Mouse (Mus musculus) midbrain, embryonic 16.5 days (tissue): ENCODE measurements around the gene Cd55. TPM values are rescaled to one million over a fixed set of nuclear protein-coding genes. Genes with fewer than 3 reads are reported as not detected.

Experiments
- ATAC-seq: fragments of 200-750 bp; cut with Nextera tagmentation; 2 replicates; pipeline ENCODE4 v1.8.0; 2017; ENCODE audit warnings: moderate TSS enrichment
- H3K27ac ChIP-seq: fragments of 300-500 bp; sonication (generic); 2 replicates; pipeline ENCODE4 v1.5.1; 2014; ENCODE audit warnings: mild to moderate bottlenecking, low read length, mixed read lengths
- H3K27me3 ChIP-seq: fragments of 300-500 bp; sonication (generic); 2 replicates; pipeline ENCODE4 v1.6.1; 2014; ENCODE audit warnings: low read depth, low read length, mixed read lengths; ENCODE audit not compliant: control insufficient read depth, insufficient read depth
- H3K36me3 ChIP-seq: fragments of 300-500 bp; sonication (generic); 2 replicates; pipeline ENCODE4 v1.6.1; 2014; ENCODE audit warnings: mild to moderate bottlenecking, low read length, moderate library complexity, mixed read lengths; ENCODE audit not compliant: control insufficient read depth, insufficient read depth
- H3K4me1 ChIP-seq: fragments of 300-500 bp; sonication (generic); 2 replicates; pipeline ENCODE4 v1.6.1; 2014; ENCODE audit warnings: mild to moderate bottlenecking, low read length, mixed read lengths; ENCODE audit not compliant: control insufficient read depth, insufficient read depth
- H3K4me2 ChIP-seq: fragments of 300-500 bp; sonication (generic); 2 replicates; pipeline ENCODE4 v1.6.1; 2014; ENCODE audit warnings: mild to moderate bottlenecking, low read length, mixed read lengths
- H3K4me3 ChIP-seq: fragments of 300-500 bp; sonication (generic); 2 replicates; pipeline ENCODE4 v1.5.1; 2014; ENCODE audit warnings: low read depth, mild to moderate bottlenecking, low read length, moderate library complexity, mixed read lengths
- H3K9ac ChIP-seq: fragments of 300-500 bp; sonication (generic); 2 replicates; pipeline ENCODE4 v1.6.1; 2014; ENCODE audit warnings: low read depth, low read length, mixed read lengths
- H3K9me3 ChIP-seq: fragments of 300-500 bp; sonication (generic); replicated peaks from 2 replicates; pipeline ENCODE4 v1.6.1; 2014; ENCODE audit warnings: mild to moderate bottlenecking, low read length, mixed read lengths; ENCODE audit not compliant: control insufficient read depth, poor library complexity, severe bottlenecking
- WGBS: fragments of 180-500 bp; shearing (Covaris S2); extraction: QIAGEN DNeasy Blood & Tissue Kit; methylation state at CpG from one replicate; pipeline ENCODE4 v1.1.7; 2014; 5-methylcytosine and 5-hydroxymethylcytosine counted together
- polyA plus RNA-seq: library from polyadenylated mRNA; unstranded; fragments of >200 nt; fragmentation: Nextera tagmentation; extraction: Ambion mirVana; gene quantifications from 2 replicates; pipeline ENCODE4 v1.2.1, GENCODE M21; 2015

Cd55 gene
- polyA plus RNA-seq, 1 experiment from 2014 or later, result 15.5 TPM

DNA sequence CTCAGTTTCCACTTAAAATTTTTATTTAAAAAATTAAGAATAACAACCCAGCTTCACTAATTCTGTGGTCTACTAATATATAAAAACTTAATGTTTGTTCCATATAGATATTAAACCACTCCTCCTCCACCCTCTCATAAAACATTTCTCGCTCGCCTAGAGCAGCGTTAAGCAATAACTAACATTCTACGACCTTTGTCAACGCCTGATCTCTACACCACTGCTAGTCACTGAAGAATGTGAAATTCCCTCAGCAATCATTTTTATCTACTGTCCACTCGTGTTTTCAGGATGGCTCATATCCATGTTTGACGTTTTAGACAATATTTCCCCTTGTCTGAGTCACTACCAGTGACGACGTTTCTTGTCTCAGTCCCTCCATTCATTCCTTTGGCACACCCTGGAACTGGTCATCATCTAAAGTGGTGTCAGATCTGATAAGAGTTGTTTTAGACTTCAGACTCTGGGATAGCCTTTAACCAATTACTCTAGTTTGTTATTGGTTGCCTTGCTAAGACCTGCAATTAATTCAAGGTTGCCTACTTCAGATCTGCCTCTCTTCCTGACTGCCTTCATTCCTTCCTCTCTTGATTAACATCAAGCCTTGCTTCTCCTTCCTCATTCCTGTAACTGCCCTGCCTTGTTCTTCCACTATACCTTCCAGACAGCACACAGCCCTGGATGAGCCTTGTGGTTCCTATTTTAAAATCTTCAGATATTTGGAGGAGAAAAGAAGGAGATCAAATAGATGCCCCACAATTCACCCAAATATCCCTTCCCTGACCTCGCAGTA lies 23.5 kb upstream of the Cd55 start:
- H3K36me3 ChIP-seq, result no peaks in the 10 kb centered on the region
- H3K4me2 ChIP-seq, result no peak overlapping the region
- no peak overlapping the region for H3K9ac ChIP-seq
- no peaks in the 10 kb centered on the region for H3K27me3 ChIP-seq
- H3K9me3 ChIP-seq, result peaks cover 3% of the 10 kb centered on the region; the same call in 1 of the 2 replicates
- no peak for ATAC-seq
- H3K4me3 ChIP-seq, result no peak overlapping the region
- no peaks in the 10 kb centered on the region for H3K4me1 ChIP-seq
- 89% methylated on average over 10 of the region's 10 CpGs for WGBS
- H3K27ac ChIP-seq, result no peak overlapping the region

DNA sequence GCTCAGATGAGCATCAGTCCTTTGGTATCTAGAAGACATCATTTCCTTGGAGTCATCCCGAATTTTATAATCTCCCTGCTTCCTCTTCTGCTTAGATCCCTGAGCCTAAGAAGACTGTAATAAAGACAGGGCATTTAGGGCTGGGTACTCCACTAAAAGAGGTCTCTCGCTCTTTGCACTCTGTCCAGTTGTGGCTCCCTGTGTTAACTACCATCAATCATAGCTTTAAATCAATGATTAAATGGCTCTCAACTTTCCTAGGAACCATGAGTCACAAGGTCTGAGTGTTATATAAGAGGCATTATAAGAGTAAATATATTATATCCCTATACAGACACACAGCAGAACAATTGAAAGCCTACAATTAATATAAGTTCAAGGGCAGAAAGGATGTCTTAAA lies 22.8 kb upstream of the Cd55 start:
- ATAC-seq, result no peak
- Histone ChIP-seq H3K9ac (no peak overlapping the region), H3K4me2 (no peak overlapping the region), H3K4me1 (no peaks in the 10 kb centered on the region), H3K4me3 (no peak overlapping the region), H3K9me3 (no peaks in the 10 kb centered on the region; the same call in 1 of the 2 replicates), H3K27me3 (no peaks in the 10 kb centered on the region), H3K36me3 (no peaks in the 10 kb centered on the region), H3K27ac (no peak overlapping the region)
- whole genome bisulfite sequencing, result 80% methylated on average over 2 of the region's 2 CpGs

DNA sequence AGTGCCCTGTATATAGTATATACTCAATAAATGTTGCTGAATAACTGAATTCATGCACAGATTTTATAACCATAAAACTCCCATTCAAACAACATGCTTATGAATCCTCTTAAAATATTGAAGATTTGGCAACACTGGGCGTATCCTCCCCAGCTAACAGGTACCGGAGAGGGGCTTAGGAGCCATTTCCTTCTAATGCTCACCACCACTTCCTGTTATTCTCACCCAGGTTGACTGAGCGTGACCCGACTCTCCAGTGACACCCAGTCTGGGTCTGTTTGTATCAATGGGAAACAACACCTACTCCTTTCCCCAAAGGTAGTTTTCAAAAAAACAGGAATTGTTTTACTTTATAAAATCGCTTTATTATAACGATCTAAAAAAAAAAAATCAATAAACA lies 12.4 kb upstream of the Cd55 start:
- Histone ChIP-seq H3K4me2 (no peak overlapping the region), H3K27me3 (no peaks in the 10 kb centered on the region), H3K36me3 (no peaks in the 10 kb centered on the region), H3K9me3 (no peaks in the 10 kb centered on the region), H3K4me1 (no peaks in the 10 kb centered on the region), H3K27ac (no peak overlapping the region), H3K4me3 (no peak overlapping the region), H3K9ac (no peak overlapping the region)
- ATAC-seq, result no peak
- WGBS, result 93% methylated on average over 6 of the region's 6 CpGs

DNA sequence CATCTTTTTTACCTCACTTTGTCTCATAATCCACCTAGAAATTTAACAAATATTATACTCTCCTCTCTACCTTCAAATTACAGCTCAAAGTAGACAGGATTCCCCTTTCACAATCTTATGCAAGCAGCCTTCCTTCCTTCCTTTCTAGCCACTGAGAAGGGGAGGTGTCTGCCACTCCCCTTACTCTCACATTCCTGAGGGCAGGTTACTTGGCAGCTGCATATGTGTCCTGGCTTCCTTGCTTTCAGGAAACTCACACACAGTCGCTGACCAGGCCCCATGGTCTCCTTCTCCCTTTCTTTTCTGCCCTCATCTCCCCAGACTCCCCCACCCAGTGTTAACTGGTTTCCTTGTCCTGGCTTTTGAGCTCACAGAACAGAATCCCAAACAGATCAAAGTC lies 11.7 kb upstream of the Cd55 start:
- ATAC-seq, result no peak
- WGBS, result 30% methylated on average over 1 of the region's 1 CpGs
- no peaks in the 10 kb centered on the region for H3K27me3 ChIP-seq

DNA sequence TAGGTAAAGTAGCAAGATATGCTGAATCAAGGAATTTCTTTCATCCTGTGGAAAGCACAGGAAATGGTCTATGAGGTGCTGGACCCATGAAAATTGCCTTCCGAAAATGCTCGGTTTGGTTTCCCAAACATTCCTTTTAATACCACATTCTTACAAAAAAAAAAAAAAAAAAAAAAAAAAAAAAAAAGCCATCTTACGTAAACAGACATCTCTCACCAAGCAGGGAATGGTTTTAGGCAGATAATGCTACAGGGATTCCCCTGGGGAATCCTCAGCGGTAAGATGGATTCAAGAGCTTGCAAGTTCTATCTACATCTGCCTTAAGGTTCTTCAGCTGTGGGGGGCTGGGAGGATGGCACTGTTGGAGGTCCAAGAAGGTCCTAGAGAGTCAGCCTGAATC lies 7.5 kb upstream of the Cd55 start:
- Histone ChIP-seq H3K4me1 (no peaks in the 10 kb centered on the region), H3K36me3 (no peaks in the 10 kb centered on the region), H3K4me2 (no peak overlapping the region), H3K27ac (no peak overlapping the region), H3K4me3 (no peak overlapping the region), H3K9ac (no peak overlapping the region), H3K9me3 (no peaks in the 10 kb centered on the region), H3K27me3 (no peaks in the 10 kb centered on the region)
- ATAC-seq, result no peak
- WGBS, result 94% methylated on average over 4 of the region's 4 CpGs

More for the DNA sequence above, 11.7 kb upstream of the Cd55 start:
- Histone ChIP-seq H3K9ac (no peak overlapping the region), H3K27ac (no peak overlapping the region), H3K4me3 (no peak overlapping the region), H3K4me2 (no peak overlapping the region), H3K9me3 (no peaks in the 10 kb centered on the region), H3K36me3 (no peaks in the 10 kb centered on the region), H3K4me1 (no peaks in the 10 kb centered on the region)

DNA sequence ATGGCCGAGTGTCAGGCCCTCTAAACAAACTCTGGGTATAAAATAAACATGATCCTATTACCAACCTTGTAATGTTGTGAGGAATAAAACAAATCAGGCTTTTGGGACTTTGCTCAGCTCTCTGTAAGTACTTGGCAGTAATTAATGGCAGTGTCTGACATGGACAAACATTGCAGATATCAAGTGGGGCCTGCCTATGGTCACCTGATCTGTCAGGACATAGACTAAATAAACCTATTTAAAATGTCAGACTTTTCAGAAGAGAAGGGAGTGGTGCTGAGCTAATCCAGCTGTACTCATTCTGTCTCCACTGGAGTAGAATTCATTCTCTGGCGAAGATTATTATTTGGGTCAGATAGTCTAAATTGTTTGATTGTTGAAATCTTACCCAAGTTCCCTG lies 4.9 kb upstream of the Cd55 start:
- Histone ChIP-seq H3K27me3 (no peaks in the 10 kb centered on the region), H3K4me2 (no peak overlapping the region), H3K27ac (no peak overlapping the region), H3K9me3 (no peaks in the 10 kb centered on the region), H3K4me3 (no peak overlapping the region), H3K36me3 (no peaks in the 10 kb centered on the region), H3K9ac (no peak overlapping the region), H3K4me1 (no peaks in the 10 kb centered on the region; the same call in 1 of the 2 replicates)
- 78% methylated on average over 2 of the region's 2 CpGs for WGBS
- no peak for ATAC-seq

DNA sequence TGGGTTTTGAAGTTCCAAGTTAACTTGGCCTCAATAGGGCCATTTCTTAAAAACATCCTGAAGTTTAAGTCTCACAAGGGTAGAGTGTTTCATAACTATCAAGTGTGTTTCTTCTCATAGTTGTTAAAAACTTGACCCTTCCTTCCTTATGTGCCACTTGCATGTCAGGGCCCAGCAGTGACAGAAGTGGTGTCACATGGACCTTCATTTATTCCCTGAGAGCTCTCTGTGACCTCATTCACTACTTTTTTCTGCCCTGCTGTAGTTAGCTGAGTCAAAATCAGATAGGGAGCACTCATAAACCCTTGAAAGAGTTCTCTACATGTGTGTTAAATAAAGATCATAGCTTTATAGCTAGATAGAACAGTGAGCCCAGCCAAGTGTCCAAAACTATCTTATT lies 1.6 kb upstream of the Cd55 start:
- Histone ChIP-seq H3K4me2 (no peak overlapping the region), H3K4me3 (no peak overlapping the region), H3K27ac (no peak overlapping the region), H3K36me3 (no peaks in the 10 kb centered on the region), H3K9me3 (no peaks in the 10 kb centered on the region), H3K27me3 (no peaks in the 10 kb centered on the region), H3K4me1 (no peaks in the 10 kb centered on the region; the same call in 1 of the 2 replicates), H3K9ac (no peak overlapping the region)
- no peak for ATAC-seq

DNA sequence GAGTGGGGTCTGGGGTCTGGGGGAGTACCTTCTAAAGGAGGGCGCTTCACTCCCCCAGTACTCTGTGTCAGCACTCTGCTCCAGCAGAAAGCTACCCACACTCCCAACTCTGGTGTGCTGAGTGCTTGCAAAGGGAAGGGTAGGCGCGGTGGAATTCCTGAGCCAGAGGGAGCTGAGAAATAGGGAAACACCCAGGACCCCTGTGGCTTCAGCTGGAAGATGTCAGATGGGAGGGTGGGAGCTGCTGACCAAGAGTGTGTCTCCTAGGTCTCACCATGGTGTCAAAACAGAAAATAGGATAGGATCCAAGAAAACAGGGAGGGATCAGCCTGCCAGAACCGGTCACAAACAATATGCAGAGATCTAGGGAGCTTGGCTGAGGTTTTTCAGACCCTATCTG lies 323 bp upstream of the Cd55 start:
- peak; percentile 93 for ATAC-seq
- 7% methylated on average over 4 of the region's 4 CpGs for WGBS

DNA sequence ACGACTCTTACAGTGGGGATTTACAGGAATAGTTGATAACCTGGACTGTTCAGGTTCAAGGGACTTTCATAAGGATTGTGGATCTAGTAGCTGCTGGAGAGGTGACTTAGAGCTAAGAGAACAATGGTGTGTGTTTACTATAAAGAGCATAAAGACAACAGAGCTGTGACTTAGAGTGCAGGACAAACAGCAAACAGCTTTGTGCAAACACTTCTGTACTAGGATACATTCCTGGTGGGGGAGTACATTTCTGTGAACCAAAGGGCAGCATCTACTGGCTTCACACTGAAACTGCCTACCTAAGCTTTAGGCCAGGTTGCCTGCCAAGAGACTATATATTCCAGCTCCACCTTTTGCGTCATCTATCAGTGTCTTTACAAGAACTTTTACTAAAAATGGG lies 7.4 kb downstream of the Cd55 start:
- Histone ChIP-seq H3K4me2 (no peak overlapping the region), H3K4me3 (no peak overlapping the region)

More for the DNA sequence above, 323 bp upstream of the Cd55 start:
- H3K9me3 ChIP-seq, result no peaks in the 10 kb centered on the region
- H3K27me3 ChIP-seq, result no peaks in the 10 kb centered on the region
- H3K4me1 ChIP-seq, result no peaks in the 10 kb centered on the region; the same call in 1 of the 2 replicates
- H3K27ac ChIP-seq, result peak overlapping the region; percentile 81
- H3K4me3 ChIP-seq, result peak overlapping the region; percentile 86
- peak overlapping the region; percentile 92 for H3K9ac ChIP-seq
- peak overlapping the region; percentile 82 for H3K4me2 ChIP-seq
- H3K36me3 ChIP-seq, result no peaks in the 10 kb centered on the region

More for the DNA sequence above, 7.4 kb downstream of the Cd55 start:
- no peak overlapping the region for H3K9ac ChIP-seq
- no peak for ATAC-seq
- H3K27me3 ChIP-seq, result no peaks in the 10 kb centered on the region
- no peak overlapping the region for H3K27ac ChIP-seq
- no peaks in the 10 kb centered on the region for H3K36me3 ChIP-seq
- 94% methylated on average over 2 of the region's 2 CpGs for whole genome bisulfite sequencing
- no peaks in the 10 kb centered on the region for H3K4me1 ChIP-seq
- no peaks in the 10 kb centered on the region for H3K9me3 ChIP-seq
